Mouse (Mus musculus) embryonic stem cell, embryonic (primary cell): ENCODE data around the gene Clip2.

ENCODE experiments used
- CTCF ChIA-PET, 4 experiments: fragments of 300-600 bp in 2 of 4; fragments of 350-600 bp in 2 of 4; sonication (Branson Sonifier 250); formaldehyde crosslinking; loops; one replicate each; lab custom pipeline; 2022; ENCODE audit warnings: inconsistent platforms in 2 of 4; lab: Charles Lee
- POLR2A ChIA-PET, 4 experiments: fragments of 300-600 bp in 2 of 4; fragments of 350-600 bp in 2 of 4; sonication (Branson Sonifier 250); formaldehyde crosslinking; loops; one replicate each; lab custom pipeline; 2022; ENCODE audit warnings: antibody characterized with exemption in 4 of 4, inconsistent platforms in 1 of 4; lab: Charles Lee

Clip2 gene

GRCm38 (mm10) chr5:134470538-134471169, 81.6 kb downstream of the Clip2 start:
- ChIA-PET CTCF (interaction anchor here (0.7 to 2.6 kb wide), 8 partner anchors 19 to 177 kb away, joined by 3 to 11 read pairs (median 4); no protein-coding TSS in a partner anchor), POLR2A (interaction anchor here in 2 of 4 experiments (1.0 to 1.4 kb wide), 5 partner anchors 16 to 295 kb away, joined by 3 to 7 read pairs (median 4); no protein-coding TSS in a partner anchor)

- POLR2A ChIA-PET, result interaction anchor here in 2 of 4 experiments (0.7 to 1.4 kb wide), 6 partner anchors 15 to 98 kb away, joined by 3 to 5 read pairs (median 3); no protein-coding TSS in a partner anchor
- CTCF ChIA-PET, result interaction anchor here (0.7 to 2.6 kb wide), 7 partner anchors 20 to 176 kb away, joined by 3 to 11 read pairs (median 4); no protein-coding TSS in a partner anchor
These were observed 82.6 kb downstream of the Clip2 start for GRCm38 (mm10) chr5:134469559-134470150.

GRCm38 (mm10) chr5:134468158-134468765, 84.0 kb downstream of the Clip2 start:
- POLR2A ChIA-PET, result interaction anchor here in 3 of 4 experiments (0.7 to 1.9 kb wide), 6 partner anchors 12 to 50 kb away, joined by 3 to 5 read pairs (median 3); partner anchors contain the start of gene Gtf2ird1 (in 1 of the 3)
- CTCF ChIA-PET, result interaction anchor here in 3 of 4 experiments (0.6 to 2.6 kb wide), 5 partner anchors 21 to 124 kb away, joined by 3 to 11 read pairs (median 4); no protein-coding TSS in a partner anchor

- POLR2A ChIA-PET, result interaction anchor here in 3 of 4 experiments (0.5 to 1.9 kb wide), 13 partner anchors 12 to 285 kb away, joined by 3 to 8 read pairs (median 4); no protein-coding TSS in a partner anchor
- CTCF ChIA-PET, result interaction anchor here in 3 of 4 experiments (0.5 to 1.1 kb wide), 12 partner anchors 11 to 616 kb away, joined by 3 to 17 read pairs (median 4); no protein-coding TSS in a partner anchor
These were observed 85.1 kb downstream of the Clip2 start for GRCm38 (mm10) chr5:134467030-134467549.

- ChIA-PET POLR2A (interaction anchor here in 3 of 4 experiments (0.5 to 1.9 kb wide), 11 partner anchors 11 to 172 kb away, joined by 3 to 8 read pairs (median 4); no protein-coding TSS in a partner anchor), CTCF (interaction anchor here in 3 of 4 experiments (0.6 to 1.0 kb wide), 7 partner anchors 19 to 617 kb away, joined by 3 to 5 read pairs (median 3); no protein-coding TSS in a partner anchor)
These were observed 85.8 kb downstream of the Clip2 start for GRCm38 (mm10) chr5:134466296-134467029.

- ChIA-PET POLR2A (interaction anchor here in 1 of 4 experiments (0.6 kb wide), 1 partner anchor 44 kb away, joined by 3 read pairs; no protein-coding TSS in a partner anchor), CTCF (no interaction called here)
These were observed 87.0 kb downstream of the Clip2 start for GRCm38 (mm10) chr5:134465197-134465596.

- ChIA-PET POLR2A (no interaction called here), CTCF (interaction anchor here in 1 of 4 experiments (0.9 to 1.2 kb wide), 2 partner anchors 11 to 29 kb away, joined by 3 to 4 read pairs; no protein-coding TSS in a partner anchor)
These were observed 88.0 kb downstream of the Clip2 start for GRCm38 (mm10) chr5:134464225-134464624.

GRCm38 (mm10) chr5:134462731-134463130, 89.5 kb downstream of the Clip2 start:
- CTCF ChIA-PET, result interaction anchor here in 3 of 4 experiments (0.6 to 0.9 kb wide), 4 partner anchors 11 to 1341 kb away, joined by 3 to 4 read pairs (median 3); no protein-coding TSS in a partner anchor

GRCm38 (mm10) chr5:134462316-134462715, 89.9 kb downstream of the Clip2 start:
- CTCF ChIA-PET, result interaction anchor here in 2 of 4 experiments (0.6 to 0.9 kb wide), 2 partner anchors 11 to 136 kb away, joined by 3 to 4 read pairs; no protein-coding TSS in a partner anchor
- POLR2A ChIA-PET, result interaction anchor here (0.5 to 2.3 kb wide), 5 partner anchors 40 to 474 kb away, joined by 3 to 5 read pairs (median 4); no protein-coding TSS in a partner anchor

More at GRCm38 (mm10) chr5:134462731-134463130, 89.5 kb downstream of the Clip2 start:
- POLR2A ChIA-PET, result interaction anchor here (0.5 to 2.3 kb wide), 7 partner anchors 12 to 474 kb away, joined by 3 to 7 read pairs (median 4); no protein-coding TSS in a partner anchor

- ChIA-PET POLR2A (interaction anchor here in 1 of 4 experiments (1.1 to 1.6 kb wide), 2 partner anchors 16 to 43 kb away, joined by 3 read pairs; no protein-coding TSS in a partner anchor), CTCF (no interaction called here)
These were observed 91.7 kb downstream of the Clip2 start for GRCm38 (mm10) chr5:134460546-134460945.

- ChIA-PET POLR2A (interaction anchor here in 1 of 4 experiments (0.6 kb wide), 1 partner anchor 146 kb away, joined by 3 read pairs; no protein-coding TSS in a partner anchor), CTCF (interaction anchor here in 1 of 4 experiments (0.6 kb wide), 1 partner anchor 61 kb away, joined by 3 read pairs; no protein-coding TSS in a partner anchor)
These were observed 93.1 kb downstream of the Clip2 start for GRCm38 (mm10) chr5:134459096-134459495.

- CTCF ChIA-PET, result no interaction called here
These were observed 93.8 kb downstream of the Clip2 start for GRCm38 (mm10) chr5:134458416-134458815.

GRCm38 (mm10) chr5:134457371-134457770, 94.9 kb downstream of the Clip2 start:
- POLR2A ChIA-PET, result no interaction called here
- CTCF ChIA-PET, result no interaction called here

More at GRCm38 (mm10) chr5:134458416-134458815, 93.8 kb downstream of the Clip2 start:
- POLR2A ChIA-PET, result interaction anchor here in 1 of 4 experiments (0.6 kb wide), 1 partner anchor 146 kb away, joined by 3 read pairs; no protein-coding TSS in a partner anchor

- ChIA-PET POLR2A (interaction anchor here (0.6 to 7.0 kb wide), 22 partner anchors 10 to 278 kb away, joined by 3 to 76 read pairs (median 4); partner anchors contain the start of gene Clip2 (in 1 of the 4)), CTCF (interaction anchor here in 1 of 4 experiments (0.6 to 1.0 kb wide), 2 partner anchors 11 to 33 kb away, joined by 3 to 4 read pairs; no protein-coding TSS in a partner anchor)
These were observed 95.7 kb downstream of the Clip2 start, which contains the start of gene Gtf2ird1 for GRCm38 (mm10) chr5:134456503-134456962. Gtf2ird1 (minus strand) TSS chr5:134456716.

- ChIA-PET CTCF (interaction anchor here (0.5 to 1.8 kb wide), 7 partner anchors 11 to 266 kb away, joined by 3 to 8 read pairs (median 4); no protein-coding TSS in a partner anchor), POLR2A (interaction anchor here (0.6 to 7.0 kb wide), 31 partner anchors 9 to 280 kb away, joined by 3 to 76 read pairs (median 5); partner anchors contain the start of gene Clip2 (in 1 of the 4))
These were observed 96.3 kb downstream of the Clip2 start for GRCm38 (mm10) chr5:134455914-134456423.
